Mouse (Mus musculus) MEL (cell line): ENCODE data around the gene Cryba2. TPM values are rescaled to one million over a fixed set of nuclear protein-coding genes. Genes with fewer than 3 reads are reported as not detected.

Experiments
- DNase-seq: peaks from one replicate; pipeline ENCODE4 v3.0.0; 2011; ENCODE audit warnings: low read depth, low spot score
- H3K27ac ChIP-seq: 2 replicates; pipeline ENCODE4 v1.5.1; 2012; ENCODE audit warnings: low read depth, mild to moderate bottlenecking, control low read depth, low read length, moderate library complexity; ENCODE audit not compliant: control insufficient read depth
- H3K27me3 ChIP-seq, 2 experiments: fragments of 150-350 bp in 1 of 2; sonication (generic) in 1 of 2; 2 replicates each; pipeline ENCODE4 v1.6.1; 2012; ENCODE audit warnings: low read length in 2 of 2, mild to moderate bottlenecking in 2 of 2, improper control_type of control experiment in 1 of 2, moderate library complexity in 1 of 2; ENCODE audit not compliant: insufficient read depth in 2 of 2, control insufficient read depth in 1 of 2
- H3K36me3 ChIP-seq, 2 experiments: 2 replicates each; pipeline ENCODE4 v1.6.1; 2012 to 2014; ENCODE audit warnings: low read length in 2 of 2, improper control_type of control experiment in 1 of 2, inconsistent platforms in 1 of 2, mild to moderate bottlenecking in 1 of 2; ENCODE audit not compliant: insufficient read depth in 2 of 2, control insufficient read depth in 1 of 2
- H3K4me1 ChIP-seq, 2 experiments: fragments of 150-350 bp in 1 of 2; sonication (generic) in 1 of 2; 2 replicates each; pipeline ENCODE4 v1.6.1; 2012; ENCODE audit warnings: low read length in 2 of 2, improper control_type of control experiment in 1 of 2, mild to moderate bottlenecking in 1 of 2; ENCODE audit not compliant: insufficient read depth in 2 of 2, control insufficient read depth in 1 of 2
- H3K4me3 ChIP-seq, 2 experiments: fragments of 150-350 bp in 1 of 2; sonication (generic) in 1 of 2; 2 replicates each; pipeline ENCODE4 v1.5.1; 2012; ENCODE audit warnings: low read depth in 2 of 2, low read length in 2 of 2, mild to moderate bottlenecking in 2 of 2, moderate library complexity in 2 of 2, control low read depth in 1 of 2, improper control_type of control experiment in 1 of 2; ENCODE audit not compliant: control insufficient read depth in 1 of 2, insufficient read depth in 1 of 2
- H3K79me2 ChIP-seq: 2 replicates; pipeline ENCODE4 v1.6.1; 2012; ENCODE audit warnings: mild to moderate bottlenecking, low read length, moderate library complexity; ENCODE audit not compliant: control insufficient read depth, poor library complexity, insufficient read depth
- H3K9ac ChIP-seq: 2 replicates; pipeline ENCODE4 v1.6.1; 2012; ENCODE audit warnings: low read depth, mild to moderate bottlenecking, control low read depth, low read length, moderate library complexity; ENCODE audit not compliant: control insufficient read depth, poor library complexity, severe bottlenecking
- H3K9me3 ChIP-seq: fragments of 150-350 bp; sonication (generic); replicated peaks from 2 replicates; pipeline ENCODE4 v1.6.1; 2012; ENCODE audit warnings: mild to moderate bottlenecking, low read length, improper control_type of control experiment, moderate library complexity; ENCODE audit not compliant: insufficient read depth
- CTCF ChIP-seq, 3 experiments: IDR thresholded peaks in 2 of 3; conservative IDR thresholded peaks in 1 of 3; 2 replicates each; pipeline ENCODE4 v1.5.1; 2011 to 2012; ENCODE audit warnings: low read length in 3 of 3, low read depth in 2 of 3, mild to moderate bottlenecking in 2 of 3, improper control_type of control experiment in 1 of 3, inconsistent platforms in 1 of 3, mixed read lengths in 1 of 3, moderate library complexity in 1 of 3; ENCODE audit not compliant: control insufficient read depth in 1 of 3, insufficient read depth in 1 of 3, poor library complexity in 1 of 3, severe bottlenecking in 1 of 3
- E2F4 ChIP-seq: IDR thresholded peaks from 2 replicates; pipeline ENCODE4 v1.6.1; 2011; ENCODE audit warnings: low read depth, low read length, improper control_type of control experiment, borderline replicate concordance
- GATA1 ChIP-seq: IDR thresholded peaks from 2 replicates; pipeline ENCODE4 v1.6.1; 2011; ENCODE audit warnings: low read depth, low read length, improper control_type of control experiment
- HCFC1 ChIP-seq: IDR thresholded peaks from 2 replicates; pipeline ENCODE4 v1.6.1; 2012; ENCODE audit warnings: low read depth, mild to moderate bottlenecking, inconsistent platforms, low read length, improper control_type of control experiment, moderate library complexity
- MYB ChIP-seq: IDR thresholded peaks from 2 replicates; pipeline ENCODE4 v1.6.1; 2011; ENCODE audit warnings: mild to moderate bottlenecking, low read depth, low read length, improper control_type of control experiment
- NELFE ChIP-seq: IDR thresholded peaks from 2 replicates; pipeline ENCODE4 v1.6.1; 2011; ENCODE audit warnings: low read depth, low read length, improper control_type of control experiment
- NRF1 ChIP-seq: IDR thresholded peaks from 2 replicates; pipeline ENCODE4 v1.6.1; 2014; ENCODE audit warnings: low read depth, mild to moderate bottlenecking, inconsistent platforms, low read length, improper control_type of control experiment, moderate library complexity; ENCODE audit not compliant: poor library complexity, insufficient read depth, severe bottlenecking
- RCOR1 ChIP-seq: IDR thresholded peaks from 2 replicates; pipeline ENCODE4 v1.6.1; 2012; ENCODE audit warnings: low read depth, mild to moderate bottlenecking, inconsistent platforms, low read length, improper control_type of control experiment
- SIN3A ChIP-seq: IDR thresholded peaks from 2 replicates; pipeline ENCODE4 v1.6.1; 2012; ENCODE audit warnings: low read length, improper control_type of control experiment, inconsistent platforms
- TBP ChIP-seq: IDR thresholded peaks from 2 replicates; pipeline ENCODE4 v1.8.0; 2011; ENCODE audit warnings: low read depth, low read length, improper control_type of control experiment
- UBTF ChIP-seq: IDR thresholded peaks from 2 replicates; pipeline ENCODE4 v1.6.1; 2012; ENCODE audit warnings: low read depth, mild to moderate bottlenecking, inconsistent platforms, low read length, improper control_type of control experiment, moderate library complexity, borderline replicate concordance; ENCODE audit not compliant: insufficient read depth
- USF2 ChIP-seq, 2 experiments: IDR thresholded peaks; 2 replicates each; pipeline ENCODE4 v1.6.1; 2011 to 2012; ENCODE audit warnings: improper control_type of control experiment in 2 of 2, low read length in 2 of 2, borderline replicate concordance in 1 of 2, inconsistent platforms in 1 of 2, low read depth in 1 of 2, mild to moderate bottlenecking in 1 of 2; ENCODE audit not compliant: insufficient read depth in 1 of 2
- ZKSCAN1 ChIP-seq: IDR thresholded peaks from 2 replicates; pipeline ENCODE4 v1.6.1; 2012; ENCODE audit warnings: low read depth, mild to moderate bottlenecking, inconsistent platforms, low read length, improper control_type of control experiment, moderate library complexity
- ZMIZ1 ChIP-seq: IDR thresholded peaks from 2 replicates; pipeline ENCODE4 v1.6.1; 2012; ENCODE audit warnings: low read depth, mild to moderate bottlenecking, inconsistent platforms, low read length, improper control_type of control experiment, moderate library complexity
- ZNF384 ChIP-seq: IDR thresholded peaks from 2 replicates; pipeline ENCODE4 v1.6.1; 2012; ENCODE audit warnings: low read depth, mild to moderate bottlenecking, inconsistent platforms, low read length, improper control_type of control experiment
- polyA plus RNA-seq, 2 experiments: library from polyadenylated mRNA; stranded (reverse) in 1 of 2; unstranded in 1 of 2; fragments of >175 nt in 1 of 2; fragments of >200 nt in 1 of 2; gene quantifications; 2 replicates each; pipeline versions ENCODE4 v1.2.1 to v1.2.4; 2012; ENCODE audit warnings: low replicate concordance in 2 of 2, low read depth in 1 of 2; ENCODE audit not compliant: insufficient read length in 2 of 2, insufficient read depth in 1 of 2, missing spikeins in 1 of 2
- total RNA-seq: library from RNA; depleted of rRNA; stranded (reverse); fragments of 300-350 nt; gene quantifications from 2 replicates; pipeline ENCODE4 v1.2.3, GENCODE M21; 2012

Cryba2 gene
- total and polyA plus RNA-seq, 3 experiments: not detected

GRCm38 (mm10) chr1:74883441-74883840, 9.5 kb downstream of the Cryba2 start:
- Histone ChIP-seq H3K27me3 (peaks cover 0 to 2% of the 10 kb centered on the region in 2 experiments; a peak in 1 of 4 replicates), H3K9me3 (no peaks in the 10 kb centered on the region)
- TF ChIP-seq MYB: no peak
- no peak for TF ChIP-seq GATA1
- no peak for TF ChIP-seq RCOR1
- no peak for TF ChIP-seq CTCF (IDR thresholded peaks at IDR 0.05 in 2 of 3, conservative IDR thresholded peaks at IDR 0.05 in 1 of 3; ENCODE audit: control insufficient read depth in 1 of 3, insufficient read depth in 1 of 3, low read depth in 2 of 3, low read length in 3 of 3, poor library complexity in 1 of 3, severe bottlenecking in 1 of 3)
- TF ChIP-seq USF2 (IDR thresholded peaks at IDR 0.05; ENCODE audit: borderline replicate concordance in 1 of 2, insufficient read depth in 1 of 2, low read depth in 1 of 2, low read length in 2 of 2): no peak
- no peak for TF ChIP-seq ZKSCAN1
- TF ChIP-seq SIN3A: no peak
- no peak for TF ChIP-seq NRF1
- TF ChIP-seq NELFE: no peak
- no peak for TF ChIP-seq HCFC1
- no peak for TF ChIP-seq UBTF
- no peak for TF ChIP-seq ZMIZ1
- no peak for TF ChIP-seq TBP
- no peak for TF ChIP-seq ZNF384
- TF ChIP-seq, all 39 proteins: peak for 0
- Histone ChIP-seq H3K4me1 (no peaks in the 10 kb centered on the region), H3K9ac (no peak overlapping the region), H3K79me2 (no peaks in the 10 kb centered on the region), H3K36me3 (no peaks in the 10 kb centered on the region), H3K27ac (no peak overlapping the region), H3K4me3 (no peak overlapping the region)
- DNase-seq: no peak

GRCm38 (mm10) chr1:74882828-74883227, 10.1 kb downstream of the Cryba2 start:
- peaks cover 0 to 2% of the 10 kb centered on the region in 2 experiments; a peak in 1 of 4 replicates for H3K27me3 ChIP-seq
- no peaks in the 10 kb centered on the region for H3K36me3 ChIP-seq
- H3K4me1 ChIP-seq: no peaks in the 10 kb centered on the region
- H3K9me3 ChIP-seq: no peaks in the 10 kb centered on the region
- no peak for TF ChIP-seq E2F4
- H3K79me2 ChIP-seq: no peaks in the 10 kb centered on the region
- DNase-seq: no peak
- no peak overlapping the region for H3K27ac ChIP-seq
- H3K4me3 ChIP-seq: no peak overlapping the region
- H3K9ac ChIP-seq: no peak overlapping the region
